Mouse (Mus musculus): ENCODE results near the gene Cnnm1. TPM values are rescaled to one million over a fixed set of nuclear protein-coding genes. Genes with fewer than 3 reads are reported as not detected.
"Not testable (repeated sequence)": the region's sequence is repeated elsewhere in the genome, so short reads cannot be mapped to it uniquely, and the experiment has no call there.

Cnnm1 gene
- polyA plus RNA-seq, 1 experiment from 2014 or later = 0.08 TPM

DNA sequence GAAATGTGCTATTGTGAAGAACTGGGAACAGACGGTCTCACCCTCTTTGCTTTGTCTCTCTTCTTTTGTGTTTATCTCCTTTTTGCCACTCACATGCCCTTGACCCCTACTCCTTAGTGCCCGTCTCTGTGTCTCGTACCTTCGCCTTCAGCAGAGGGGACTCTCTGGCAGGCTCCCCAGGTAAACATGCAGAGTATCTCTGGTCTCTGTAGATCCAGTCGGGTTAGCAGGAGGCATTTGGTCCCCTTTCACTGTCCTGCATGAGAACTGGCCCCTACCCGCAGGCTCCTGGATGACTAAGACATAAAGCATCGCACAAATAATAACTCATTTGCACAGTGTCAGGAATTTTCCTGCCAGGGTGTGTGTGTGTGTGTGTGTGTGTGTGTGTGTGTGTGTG lies 35.8 kb downstream of the Cnnm1 start:
- Histone ChIP-seq H3K4me2 (ENCODE audit: low read depth, low read length) (no peak overlapping the region), H3K4me3 (ENCODE audit: low read length) (no peak overlapping the region), H3K9me3 (ENCODE audit: control insufficient read depth, low read length) (no peaks in the 10 kb centered on the region), H3K27ac (ENCODE audit: low read length) (no peak overlapping the region), H3K4me1 (replicated peaks; ENCODE audit: control insufficient read depth, insufficient read depth, low read length) (no peaks in the 10 kb centered on the region), H3K9ac (ENCODE audit: low read length) (no peak overlapping the region), H3K36me3 (ENCODE audit: control insufficient read depth, insufficient read depth, low read length) (no peaks in the 10 kb centered on the region), H3K27me3 (ENCODE audit: control insufficient read depth, insufficient read depth, low read depth, low read length) (no peaks in the 10 kb centered on the region)
- 40% methylated on average over 7 of the region's 7 CpGs for WGBS
- no peak for ATAC-seq (ENCODE audit: low read depth)

DNA sequence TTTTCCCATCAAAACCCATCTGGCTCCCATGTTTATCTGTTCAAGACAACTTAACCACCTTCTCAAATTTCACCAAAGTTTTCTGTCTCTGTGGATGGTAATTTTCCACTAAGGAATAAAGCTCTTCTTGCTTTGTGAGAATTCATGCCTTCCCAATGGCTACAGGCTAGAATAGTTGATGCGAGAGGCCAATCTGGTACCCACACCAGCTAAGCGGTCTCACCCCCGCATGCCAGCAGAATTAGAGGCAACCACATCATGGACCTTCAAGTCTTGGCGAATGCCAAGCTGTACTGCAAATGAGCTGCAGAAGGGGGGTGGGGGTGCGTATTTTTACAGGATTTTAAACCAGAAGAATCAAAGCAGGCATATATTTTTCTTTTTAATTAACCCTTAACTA lies 37.2 kb downstream of the Cnnm1 start:
- no peak overlapping the region for H3K9ac ChIP-seq (ENCODE audit: low read length)
- no peaks in the 10 kb centered on the region for H3K9me3 ChIP-seq (ENCODE audit: control insufficient read depth, low read length)
- H3K27me3 ChIP-seq (ENCODE audit: control insufficient read depth, insufficient read depth, low read depth, low read length) = no peaks in the 10 kb centered on the region
- WGBS = 81% methylated on average over 5 of the region's 5 CpGs
- H3K4me1 ChIP-seq (replicated peaks; ENCODE audit: control insufficient read depth, insufficient read depth, low read length) = no peaks in the 10 kb centered on the region
- no peak for ATAC-seq (ENCODE audit: low read depth)
- no peaks in the 10 kb centered on the region for H3K36me3 ChIP-seq (ENCODE audit: control insufficient read depth, insufficient read depth, low read length)
- H3K27ac ChIP-seq (ENCODE audit: low read length) = no peak overlapping the region
- no peak overlapping the region for H3K4me3 ChIP-seq (ENCODE audit: low read length)
- no peak overlapping the region for H3K4me2 ChIP-seq (ENCODE audit: low read depth, low read length)

- no peaks in the 10 kb centered on the region for H3K27me3 ChIP-seq (ENCODE audit: control insufficient read depth, insufficient read depth, low read depth, low read length)
- ATAC-seq (ENCODE audit: low read depth) = no peak
- no peaks in the 10 kb centered on the region for H3K9me3 ChIP-seq (ENCODE audit: control insufficient read depth, low read length)
- no peak overlapping the region for H3K27ac ChIP-seq (ENCODE audit: low read length)
- H3K4me1 ChIP-seq (replicated peaks; ENCODE audit: control insufficient read depth, insufficient read depth, low read length) = no peaks in the 10 kb centered on the region
- WGBS = 14% methylated on average over 5 of the region's 5 CpGs
- no peak overlapping the region for H3K9ac ChIP-seq (ENCODE audit: low read length)
- H3K4me2 ChIP-seq (ENCODE audit: low read depth, low read length) = no peak overlapping the region
- H3K36me3 ChIP-seq (ENCODE audit: control insufficient read depth, insufficient read depth, low read length) = no peaks in the 10 kb centered on the region
- H3K4me3 ChIP-seq (ENCODE audit: low read length) = no peak overlapping the region
These were observed 38.7 kb downstream of the Cnnm1 start for GRCm38 (mm10) chr19:43478891-43479290.

GRCm38 (mm10) chr19:43479431-43479830 lies 39.2 kb downstream of the Cnnm1 start:
- WGBS = 69% methylated on average over 5 of the region's 5 CpGs
- no peak overlapping the region for H3K4me2 ChIP-seq (ENCODE audit: low read depth, low read length)

GRCm38 (mm10) chr19:43480512-43480911 lies 40.3 kb downstream of the Cnnm1 start:
- no peaks in the 10 kb centered on the region for H3K27me3 ChIP-seq (ENCODE audit: control insufficient read depth, insufficient read depth, low read depth, low read length)
- H3K4me3 ChIP-seq (ENCODE audit: low read length) = no peak overlapping the region
- 63% methylated on average over 9 of the region's 9 CpGs for WGBS
- no peaks in the 10 kb centered on the region for H3K9me3 ChIP-seq (ENCODE audit: control insufficient read depth, low read length)
- H3K36me3 ChIP-seq (ENCODE audit: control insufficient read depth, insufficient read depth, low read length) = no peaks in the 10 kb centered on the region
- H3K9ac ChIP-seq (ENCODE audit: low read length) = no peak overlapping the region
- no peak overlapping the region for H3K4me2 ChIP-seq (ENCODE audit: low read depth, low read length)
- no peaks in the 10 kb centered on the region for H3K4me1 ChIP-seq (replicated peaks; ENCODE audit: control insufficient read depth, insufficient read depth, low read length)
- no peak for ATAC-seq (ENCODE audit: low read depth)
- no peak overlapping the region for H3K27ac ChIP-seq (ENCODE audit: low read length)

More at GRCm38 (mm10) chr19:43479431-43479830, 39.2 kb downstream of the Cnnm1 start:
- Histone ChIP-seq H3K27me3 (ENCODE audit: control insufficient read depth, insufficient read depth, low read depth, low read length) (no peaks in the 10 kb centered on the region), H3K27ac (ENCODE audit: low read length) (no peak overlapping the region), H3K4me3 (ENCODE audit: low read length) (no peak overlapping the region), H3K36me3 (ENCODE audit: control insufficient read depth, insufficient read depth, low read length) (no peaks in the 10 kb centered on the region), H3K9me3 (ENCODE audit: control insufficient read depth, low read length) (no peaks in the 10 kb centered on the region), H3K9ac (ENCODE audit: low read length) (no peak overlapping the region), H3K4me1 (replicated peaks; ENCODE audit: control insufficient read depth, insufficient read depth, low read length) (no peaks in the 10 kb centered on the region)
- no peak for ATAC-seq (ENCODE audit: low read depth)

- Histone ChIP-seq H3K4me2 (ENCODE audit: low read depth, low read length) (no peak overlapping the region), H3K36me3 (ENCODE audit: control insufficient read depth, insufficient read depth, low read length) (no peaks in the 10 kb centered on the region), H3K27ac (ENCODE audit: low read length) (no peak overlapping the region), H3K4me1 (replicated peaks; ENCODE audit: control insufficient read depth, insufficient read depth, low read length) (no peaks in the 10 kb centered on the region), H3K9me3 (ENCODE audit: control insufficient read depth, low read length) (no peaks in the 10 kb centered on the region), H3K4me3 (ENCODE audit: low read length) (no peak overlapping the region), H3K27me3 (ENCODE audit: control insufficient read depth, insufficient read depth, low read depth, low read length) (no peaks in the 10 kb centered on the region), H3K9ac (ENCODE audit: low read length) (no peak overlapping the region)
- 20% methylated on average over 3 of the region's 3 CpGs for WGBS
- ATAC-seq (ENCODE audit: low read depth) = no peak
These were observed 47.2 kb downstream of the Cnnm1 start for GRCm38 (mm10) chr19:43487429-43487828.

- not testable (repeated sequence) for H3K4me2 ChIP-seq (ENCODE audit: low read depth, low read length); H3K27me3 ChIP-seq (ENCODE audit: control insufficient read depth, insufficient read depth, low read depth, low read length); H3K4me3 ChIP-seq (ENCODE audit: low read length); ATAC-seq (ENCODE audit: low read depth); H3K9ac ChIP-seq (ENCODE audit: low read length); H3K9me3 ChIP-seq (ENCODE audit: control insufficient read depth, low read length); H3K27ac ChIP-seq (ENCODE audit: low read length); H3K36me3 ChIP-seq (ENCODE audit: control insufficient read depth, insufficient read depth, low read length); H3K4me1 ChIP-seq (replicated peaks; ENCODE audit: control insufficient read depth, insufficient read depth, low read length)
- 62% methylated on average over 1 of the region's 1 CpGs for WGBS
These were observed 53.1 kb downstream of the Cnnm1 start for GRCm38 (mm10) chr19:43493316-43493715.

DNA sequence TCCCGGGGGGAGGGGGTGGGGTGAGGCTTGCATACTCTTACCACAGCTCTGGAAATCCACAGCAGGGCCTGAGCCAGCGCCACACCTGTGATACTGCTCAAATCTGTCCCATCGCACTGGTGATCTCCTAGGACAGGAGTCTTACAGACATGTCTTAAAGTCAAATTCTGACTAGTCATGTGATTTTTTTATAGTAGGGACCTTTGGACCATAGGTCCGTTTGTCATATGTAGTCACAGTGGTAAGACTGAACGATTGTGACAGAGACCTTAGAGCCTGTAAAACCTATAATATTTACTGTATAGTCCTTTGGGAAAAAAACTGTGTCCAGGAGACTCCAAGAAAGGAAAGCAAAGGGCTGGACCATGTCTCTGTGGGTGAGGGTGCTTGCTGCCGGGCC lies 53.6 kb downstream of the Cnnm1 start:
- 74% methylated on average over 6 of the region's 6 CpGs for WGBS

DNA sequence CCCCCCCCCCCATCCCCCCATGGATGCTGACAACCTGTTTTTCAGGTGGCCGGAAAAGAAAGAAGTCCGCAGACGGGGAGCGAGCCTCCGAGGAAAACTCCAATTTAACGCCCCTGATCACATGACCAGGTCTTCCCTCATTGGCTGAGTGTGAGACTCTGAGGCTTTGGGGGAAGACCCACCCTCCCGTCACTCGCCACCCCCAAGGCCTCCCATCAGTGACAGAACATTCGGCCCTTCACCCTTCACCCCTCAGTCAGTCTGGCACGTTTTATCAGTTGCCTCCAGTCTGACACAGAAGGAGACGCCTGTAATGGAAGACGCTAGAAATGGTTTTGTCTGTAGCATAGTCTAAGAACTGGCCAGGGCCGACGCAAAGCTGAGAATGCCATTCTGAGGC lies 54.7 kb downstream of the Cnnm1 start:
- WGBS = 6% methylated on average over 14 of the region's 14 CpGs
- no peaks in the 10 kb centered on the region for H3K9me3 ChIP-seq (ENCODE audit: control insufficient read depth, low read length)
- peaks cover 8% of the 10 kb centered on the region; the same call in 1 of the 2 replicates for H3K27me3 ChIP-seq (ENCODE audit: control insufficient read depth, insufficient read depth, low read depth, low read length)
- peak overlapping the region; percentile 27; the same call in 1 of the 2 replicates for H3K9ac ChIP-seq (ENCODE audit: low read length)
- peaks cover 3% of the 10 kb centered on the region; the same call in 1 of the 2 replicates for H3K4me1 ChIP-seq (replicated peaks; ENCODE audit: control insufficient read depth, insufficient read depth, low read length)
- H3K4me2 ChIP-seq (ENCODE audit: low read depth, low read length) = peak overlapping the region; percentile 48
- no peaks in the 10 kb centered on the region for H3K36me3 ChIP-seq (ENCODE audit: control insufficient read depth, insufficient read depth, low read length)
- 0 out of 2 replicates have a peak, but pooled peaks have one; percentile 34 for ATAC-seq (ENCODE audit: low read depth)
- no peak overlapping the region for H3K27ac ChIP-seq (ENCODE audit: low read length)
- peak overlapping the region; percentile 26 for H3K4me3 ChIP-seq (ENCODE audit: low read length)

More for the DNA sequence above, 53.6 kb downstream of the Cnnm1 start:
- no peak overlapping the region for H3K27ac ChIP-seq (ENCODE audit: low read length)
- H3K4me1 ChIP-seq (replicated peaks; ENCODE audit: control insufficient read depth, insufficient read depth, low read length) = peaks cover 3% of the 10 kb centered on the region; the same call in 1 of the 2 replicates
- H3K4me3 ChIP-seq (ENCODE audit: low read length) = no peak overlapping the region
- ATAC-seq (ENCODE audit: low read depth) = no peak
- peaks cover 8% of the 10 kb centered on the region; the same call in 1 of the 2 replicates for H3K27me3 ChIP-seq (ENCODE audit: control insufficient read depth, insufficient read depth, low read depth, low read length)
- H3K9me3 ChIP-seq (ENCODE audit: control insufficient read depth, low read length) = no peaks in the 10 kb centered on the region
- H3K9ac ChIP-seq (ENCODE audit: low read length) = no peak overlapping the region
- H3K36me3 ChIP-seq (ENCODE audit: control insufficient read depth, insufficient read depth, low read length) = no peaks in the 10 kb centered on the region
- H3K4me2 ChIP-seq (ENCODE audit: low read depth, low read length) = no peak overlapping the region

DNA sequence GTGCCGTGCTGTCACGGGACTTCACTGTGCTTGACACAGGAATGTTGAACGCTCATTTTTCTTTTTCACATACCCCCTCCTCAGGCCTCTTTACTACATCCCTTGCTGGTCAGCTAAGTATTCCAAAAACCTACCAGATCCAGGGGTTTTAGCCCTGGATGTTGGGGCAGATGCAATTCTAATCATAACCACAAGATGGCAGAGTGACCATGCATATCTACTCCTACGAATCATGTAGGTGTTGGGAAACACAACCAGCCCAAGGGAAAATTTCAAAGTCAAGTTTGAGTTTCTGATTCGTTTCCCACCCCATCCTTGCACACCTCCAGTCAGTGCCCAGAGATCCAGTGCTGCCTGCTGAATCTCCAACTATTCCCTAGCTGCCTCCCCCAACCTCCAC lies 55.6 kb downstream of the Cnnm1 start:
- ATAC-seq (ENCODE audit: low read depth) = no peak
- Histone ChIP-seq H3K4me3 (ENCODE audit: low read length) (no peak overlapping the region), H3K4me1 (replicated peaks; ENCODE audit: control insufficient read depth, insufficient read depth, low read length) (peaks cover 3% of the 10 kb centered on the region; the same call in 1 of the 2 replicates), H3K27ac (ENCODE audit: low read length) (no peak overlapping the region), H3K4me2 (ENCODE audit: low read depth, low read length) (peak overlapping the region; percentile 2; the same call in 1 of the 2 replicates), H3K9ac (ENCODE audit: low read length) (no peak overlapping the region), H3K9me3 (ENCODE audit: control insufficient read depth, low read length) (no peaks in the 10 kb centered on the region), H3K27me3 (ENCODE audit: control insufficient read depth, insufficient read depth, low read depth, low read length) (peaks cover 8% of the 10 kb centered on the region; the same call in 1 of the 2 replicates), H3K36me3 (ENCODE audit: control insufficient read depth, insufficient read depth, low read length) (no peaks in the 10 kb centered on the region)
- WGBS = 15% methylated on average over 5 of the region's 5 CpGs

All from lung, embryonic 16.5 days (tissue).